Mouse (Mus musculus) adrenal gland, postnatal 10 days (tissue): ENCODE results near the gene Stk32c. TPM values are rescaled to one million over a fixed set of nuclear protein-coding genes. Genes with fewer than 3 reads are reported as not detected.

Experiments used
- DNase-seq: peaks from one replicate; pipeline ENCODE4 v3.0.0; 2021; ENCODE audit warnings: mixed read lengths
- total RNA-seq, 2 experiments: library from RNA; stranded (reverse); gene quantifications; 2 replicates each; pipeline ENCODE4 v1.2.3; 2021

The Stk32c gene
- total RNA-seq, 2 experiments from 2014 or later = 2.7 to 3.5 TPM

DNA sequence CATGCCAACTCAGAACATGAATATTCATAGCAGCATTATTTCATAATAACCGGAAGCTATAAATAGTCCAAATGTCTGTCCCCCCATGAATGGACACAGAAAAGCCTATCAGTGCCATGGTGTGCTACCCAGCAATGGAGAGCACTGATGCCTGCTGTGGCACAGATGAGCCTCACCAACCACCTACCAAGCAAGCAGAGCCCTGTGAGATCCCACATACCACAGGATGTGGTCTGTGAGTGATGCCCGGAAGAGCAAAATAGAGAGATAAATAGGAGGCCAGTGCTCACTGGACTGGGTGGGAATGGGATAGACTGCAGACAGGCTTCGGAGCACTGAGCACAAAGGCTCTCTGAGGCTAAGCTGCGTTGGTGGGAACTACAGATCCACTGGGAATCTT is 16.1 kb downstream of the Stk32c start:
- DNase-seq = no peak

DNA sequence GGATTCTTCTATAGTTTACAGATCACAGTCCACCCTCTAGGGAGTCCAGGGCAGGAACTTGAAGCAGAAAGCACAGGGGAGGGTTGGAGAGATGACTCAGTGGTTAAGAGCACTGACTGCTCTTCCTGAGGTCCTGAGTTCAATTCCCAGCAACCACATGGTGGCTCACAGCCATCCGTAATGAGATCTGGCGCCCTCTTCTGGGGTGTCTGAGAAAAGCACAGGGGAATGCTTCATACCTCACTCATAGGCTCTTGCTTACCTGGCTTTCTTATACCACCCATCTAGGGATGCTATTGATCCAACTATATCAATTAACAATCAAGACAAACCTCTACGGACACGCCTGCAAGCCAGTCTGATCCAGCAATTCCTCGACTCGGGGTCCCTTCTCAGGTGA is 21.5 kb downstream of the Stk32c start:
- no peak for DNase-seq

DNA sequence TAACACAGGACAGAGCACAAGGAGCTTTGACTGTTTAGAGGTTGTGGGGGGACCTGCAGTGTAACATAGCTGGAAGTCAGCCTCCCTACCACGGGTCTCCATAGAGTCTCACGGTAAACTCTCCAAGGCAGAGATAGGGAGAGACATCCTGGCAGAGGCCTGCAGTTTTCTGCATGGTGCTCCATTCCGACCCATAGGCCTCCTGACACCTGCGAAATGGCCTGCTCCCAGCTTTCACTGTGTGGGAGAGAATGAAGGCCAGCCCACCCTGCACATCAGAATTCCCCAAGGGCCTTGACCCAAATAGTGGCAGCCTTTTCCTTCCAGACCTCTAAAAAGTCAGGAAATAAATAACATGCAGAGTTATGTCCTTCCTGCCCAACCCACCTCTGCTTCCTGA is 22.5 kb downstream of the Stk32c start:
- DNase-seq = no peak

DNA sequence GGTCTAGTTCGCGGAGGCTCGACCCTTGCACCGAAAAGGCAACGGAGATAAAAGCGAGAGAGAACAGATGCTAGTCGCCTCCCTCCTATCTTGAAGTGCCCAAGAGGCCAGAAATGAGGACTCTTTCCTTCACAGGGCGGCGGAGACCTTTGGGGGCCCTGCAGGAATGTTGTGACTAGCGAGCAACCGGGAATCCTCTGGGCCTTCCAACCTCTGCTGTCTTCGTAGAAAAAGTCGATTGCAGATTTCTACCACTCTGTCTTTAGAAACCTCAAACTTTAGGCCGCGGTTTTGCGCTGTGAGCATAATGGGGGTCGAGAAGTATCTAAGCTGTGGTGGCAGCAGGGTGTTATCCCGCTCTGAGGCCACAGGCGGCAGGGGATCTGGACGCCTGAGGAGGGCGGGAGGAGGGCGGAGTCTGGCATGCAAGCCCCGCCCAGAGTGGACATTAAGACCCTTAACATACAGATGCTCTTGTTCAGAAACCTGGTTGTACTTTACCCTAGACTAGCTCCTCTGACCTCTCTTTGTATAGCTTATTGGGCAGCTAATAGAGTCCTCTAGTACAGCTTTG is 24.4 kb downstream of the Stk32c start:
- DNase-seq = peak; percentile 23

DNA sequence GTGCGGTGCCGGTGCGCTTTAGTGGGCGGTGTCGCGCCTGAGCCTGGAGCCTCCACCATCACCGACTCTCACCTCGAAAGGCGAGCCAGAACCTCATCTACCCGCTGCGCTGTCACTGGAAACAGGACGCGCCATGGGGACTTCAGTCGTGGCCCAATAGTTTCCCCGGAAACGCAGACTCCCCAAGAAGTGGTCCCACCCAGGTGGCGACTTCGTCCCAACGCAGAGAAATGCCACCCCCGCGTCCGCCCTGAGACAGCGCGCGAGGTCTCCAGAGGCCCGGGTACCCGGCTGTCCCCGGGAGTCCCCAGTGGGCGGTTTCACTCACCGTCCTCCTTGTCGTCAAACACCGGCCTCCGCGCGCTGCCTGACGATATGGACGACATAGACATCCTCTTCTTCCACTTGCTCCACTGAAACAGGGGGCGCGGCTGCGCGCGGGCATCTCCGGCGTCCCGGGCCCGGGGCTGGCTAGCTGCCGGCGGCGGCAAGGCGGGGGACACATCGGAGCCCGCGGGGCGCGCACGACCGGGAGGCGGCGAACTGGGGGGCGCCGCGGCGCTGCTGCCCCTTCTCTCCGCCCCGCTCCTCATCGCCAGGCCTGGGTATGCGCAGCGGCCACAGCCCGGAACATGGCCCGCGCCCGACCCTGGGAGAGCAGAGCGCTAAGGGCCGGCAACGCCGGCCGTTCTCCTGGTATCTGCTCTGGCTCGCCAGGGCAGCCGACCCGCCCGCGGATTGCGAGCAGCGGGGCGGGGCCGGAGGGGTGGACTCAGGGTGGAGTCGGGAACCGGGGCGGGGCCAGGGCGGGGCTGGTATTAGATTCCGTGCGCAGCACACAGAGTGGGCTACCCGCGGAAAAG is 25.1 kb downstream of the Stk32c start:
- DNase-seq = peak; percentile 93

DNA sequence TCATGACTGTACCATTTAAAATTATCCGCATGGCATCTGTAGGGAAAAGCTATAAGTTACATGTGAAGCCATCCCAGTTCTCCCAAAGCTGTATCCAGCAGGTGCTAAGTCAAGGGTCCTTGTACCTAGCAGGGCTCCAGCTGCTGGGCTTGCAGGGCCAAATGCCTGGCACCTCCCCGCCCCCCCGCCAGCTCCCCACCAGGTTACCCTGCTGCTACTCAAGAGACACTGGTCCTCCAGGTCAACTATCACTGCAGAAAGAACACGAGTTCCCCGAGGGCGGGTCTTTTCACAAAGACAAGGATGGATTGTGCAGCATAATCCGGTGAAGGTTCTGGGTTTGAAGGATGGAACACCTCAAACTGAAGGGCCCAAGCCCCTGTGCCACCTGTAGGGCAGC is 25.8 kb downstream of the Stk32c start:
- no peak for DNase-seq

DNA sequence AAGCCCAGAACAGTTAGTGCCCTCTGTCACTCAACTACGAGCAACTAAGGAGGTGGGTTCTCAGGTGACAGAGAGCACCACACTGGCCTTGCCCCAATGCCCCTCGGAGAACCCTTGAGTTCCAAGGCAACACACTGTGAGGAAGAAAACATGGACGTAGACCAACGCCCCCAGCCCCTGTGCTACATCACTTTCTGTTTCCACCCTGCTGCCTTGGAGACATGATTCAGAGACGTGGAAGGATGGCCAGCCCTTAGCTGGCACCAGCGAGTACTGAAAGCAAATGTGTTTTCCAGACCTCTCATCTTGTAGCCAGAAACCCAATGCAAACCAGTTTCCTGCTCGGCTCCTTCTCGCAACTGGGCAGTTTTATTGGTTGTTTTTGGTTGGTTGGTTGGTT is 26.7 kb downstream of the Stk32c start:
- DNase-seq = no peak

DNA sequence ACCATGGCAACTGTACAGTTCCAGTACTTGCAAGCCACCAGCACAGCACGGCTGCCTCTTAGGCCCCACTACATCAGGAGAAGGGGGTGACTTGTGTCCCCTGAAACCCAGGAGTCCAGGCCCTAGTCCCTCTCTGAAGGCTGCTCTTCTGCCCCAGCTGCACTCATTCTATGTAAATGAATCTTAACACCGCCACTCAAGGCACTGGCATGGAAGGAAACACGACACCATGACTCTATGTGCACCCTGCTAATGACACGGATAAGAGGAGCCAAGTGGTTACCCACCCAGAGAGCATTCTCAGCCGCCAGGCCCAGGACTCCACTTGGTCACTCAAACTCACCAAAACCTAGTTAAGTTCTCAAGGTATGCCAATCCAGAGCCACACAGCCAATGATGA is 27.1 kb downstream of the Stk32c start:
- no peak for DNase-seq

DNA sequence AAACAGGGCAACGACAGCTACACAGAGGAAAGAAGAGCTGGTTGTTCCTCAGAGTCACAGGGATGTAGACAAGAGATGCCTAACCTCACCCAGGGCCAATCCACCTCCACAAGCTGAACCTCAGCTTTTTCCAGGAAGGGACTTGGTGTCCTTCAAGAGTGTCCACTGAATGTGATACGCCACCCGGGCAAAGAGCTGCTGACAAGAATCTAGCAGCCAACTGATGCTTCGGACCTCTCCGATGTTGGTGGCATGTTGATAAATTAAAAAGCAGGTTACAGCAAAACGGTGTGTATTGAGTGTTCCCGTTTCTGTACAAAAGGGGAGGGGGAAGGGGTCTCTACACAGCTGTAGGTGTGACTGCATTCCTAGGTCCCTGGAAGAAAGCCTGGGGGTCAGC is 28.3 kb downstream of the Stk32c start:
- no peak for DNase-seq

DNA sequence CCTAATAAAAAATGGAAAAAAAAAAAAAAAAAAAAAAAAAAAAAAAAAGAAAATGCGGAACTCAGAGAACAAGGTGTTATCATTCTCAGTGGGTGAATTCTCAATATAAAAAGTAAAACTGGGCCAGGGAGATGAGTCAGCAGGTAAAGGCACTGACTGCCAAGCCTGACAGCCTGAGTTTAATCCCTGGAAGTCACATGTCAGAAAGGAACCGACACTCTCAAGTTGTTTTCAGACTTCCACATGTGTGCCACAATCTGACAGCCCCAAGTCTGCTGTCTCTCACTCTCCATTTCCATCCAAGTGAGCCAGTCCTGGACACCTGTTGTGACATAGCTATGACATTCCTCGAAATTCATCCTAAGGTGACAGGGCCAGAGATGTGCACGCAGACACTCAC is 28.7 kb downstream of the Stk32c start:
- DNase-seq = no peak

DNA sequence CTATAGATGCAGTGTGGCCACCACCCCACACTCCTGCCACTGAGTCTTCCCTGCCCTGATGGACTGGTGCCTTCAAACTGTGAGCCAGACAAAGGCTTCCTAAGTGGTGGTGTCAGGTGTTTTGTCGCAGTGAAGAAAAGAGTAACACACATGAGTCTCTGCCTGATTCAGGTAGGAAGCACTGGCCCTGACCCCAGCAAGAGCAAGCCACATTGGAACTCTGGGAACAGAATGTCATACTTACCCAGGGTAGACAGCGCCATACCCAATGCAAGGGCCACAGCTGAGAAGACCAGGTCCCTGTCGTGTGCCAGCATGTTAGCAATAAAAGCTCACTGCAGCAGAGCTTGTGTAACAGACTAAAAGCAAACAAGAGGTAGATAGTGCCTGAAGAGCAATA is 33.0 kb downstream of the Stk32c start:
- DNase-seq = no peak

DNA sequence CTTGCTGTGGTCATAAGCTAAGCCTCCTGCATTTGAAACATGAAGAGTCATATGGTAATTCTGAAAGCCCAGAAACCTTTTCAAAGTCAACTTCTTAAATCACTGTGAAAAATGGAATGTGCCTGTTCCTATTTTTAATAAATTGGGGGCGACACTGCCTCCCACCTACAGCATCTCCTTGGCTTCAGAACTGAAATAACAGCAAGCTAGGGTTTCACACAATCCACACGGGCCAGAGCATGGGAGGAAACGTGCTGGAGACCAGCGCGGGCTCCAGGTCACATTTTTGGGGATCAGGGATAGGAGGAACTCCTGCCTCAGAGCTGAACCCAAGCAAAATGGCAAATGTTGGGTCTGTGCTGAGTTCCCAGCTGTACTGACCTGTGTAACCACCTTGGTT is 33.8 kb downstream of the Stk32c start:
- DNase-seq = no peak

DNA sequence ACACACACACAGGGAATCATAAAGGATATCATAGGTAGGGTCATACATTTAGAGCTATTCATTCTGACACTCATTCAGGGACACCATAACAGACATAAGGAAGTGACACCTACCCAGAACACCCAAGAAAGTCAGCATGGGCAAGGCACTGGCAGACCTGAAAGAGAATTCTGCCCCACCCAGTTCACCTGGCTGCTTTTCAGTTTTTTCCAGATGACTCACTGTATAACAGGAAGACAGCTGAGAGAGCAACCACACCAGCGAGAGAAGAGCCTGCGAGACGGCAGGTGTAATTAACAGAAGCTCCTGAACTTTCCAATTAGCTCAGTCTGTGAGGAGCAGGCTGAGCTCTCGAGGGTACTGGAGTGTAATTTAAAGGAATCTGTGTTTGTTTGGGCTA is 44.0 kb downstream of the Stk32c start:
- no peak for DNase-seq

DNA sequence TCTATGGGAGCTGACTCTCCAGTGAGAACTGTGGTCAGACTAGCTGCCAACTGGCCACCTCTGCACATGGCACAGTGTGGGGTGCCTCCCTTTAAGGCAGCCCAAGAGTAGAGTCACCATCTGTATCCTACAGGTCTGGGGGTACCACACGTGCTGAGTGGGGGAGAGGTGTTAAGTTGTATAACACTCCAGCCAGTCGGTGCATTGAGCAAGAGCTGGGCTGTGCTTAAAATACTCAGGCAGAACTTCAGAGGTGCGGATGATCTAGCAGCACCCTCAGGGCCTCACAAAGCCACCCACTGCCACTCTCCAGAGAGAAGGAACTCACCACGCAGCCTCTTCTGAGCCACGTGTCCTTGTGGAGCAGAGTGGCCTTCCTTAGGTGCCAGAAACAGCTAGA is 48.7 kb downstream of the Stk32c start:
- DNase-seq = no peak

DNA sequence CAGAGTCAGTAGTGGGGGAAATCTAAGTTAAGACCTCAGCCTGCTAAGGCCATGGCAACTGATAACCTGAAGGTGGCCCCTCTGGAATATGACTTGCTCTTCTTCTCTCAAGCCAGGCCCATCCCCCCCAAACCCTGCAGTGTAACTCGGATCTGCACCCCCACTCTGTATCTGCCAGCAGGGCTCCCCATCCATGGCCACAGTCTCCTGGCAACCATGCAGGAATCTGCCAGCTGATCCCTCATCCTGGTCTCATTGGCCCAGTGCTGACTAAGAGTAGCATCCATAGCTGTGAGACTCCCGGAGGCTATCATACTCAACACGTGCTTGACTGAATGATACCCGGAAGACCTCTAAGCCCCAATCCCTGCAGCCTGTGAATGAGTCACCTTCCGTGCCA is 54.2 kb downstream of the Stk32c start:
- no peak for DNase-seq

DNA sequence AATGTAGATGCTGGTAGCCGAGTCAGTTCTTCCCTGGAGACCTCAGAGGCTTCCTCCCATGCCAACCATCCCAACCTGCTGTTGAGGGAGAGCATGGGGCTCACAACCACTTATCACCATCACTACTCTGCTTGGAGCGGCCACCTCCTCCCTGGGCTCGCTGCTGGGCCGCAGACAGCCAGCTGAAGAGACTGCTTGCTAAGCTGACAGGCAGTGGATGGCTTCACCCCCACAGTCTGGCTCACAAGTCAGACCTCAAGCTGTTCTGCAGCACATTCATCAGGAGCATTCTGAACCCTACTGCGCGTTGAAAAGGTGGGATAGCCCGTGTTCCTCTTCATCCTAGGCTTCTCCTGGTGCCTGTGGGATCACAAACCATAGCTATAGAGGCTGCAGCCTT is 54.6 kb downstream of the Stk32c start:
- DNase-seq = no peak

DNA sequence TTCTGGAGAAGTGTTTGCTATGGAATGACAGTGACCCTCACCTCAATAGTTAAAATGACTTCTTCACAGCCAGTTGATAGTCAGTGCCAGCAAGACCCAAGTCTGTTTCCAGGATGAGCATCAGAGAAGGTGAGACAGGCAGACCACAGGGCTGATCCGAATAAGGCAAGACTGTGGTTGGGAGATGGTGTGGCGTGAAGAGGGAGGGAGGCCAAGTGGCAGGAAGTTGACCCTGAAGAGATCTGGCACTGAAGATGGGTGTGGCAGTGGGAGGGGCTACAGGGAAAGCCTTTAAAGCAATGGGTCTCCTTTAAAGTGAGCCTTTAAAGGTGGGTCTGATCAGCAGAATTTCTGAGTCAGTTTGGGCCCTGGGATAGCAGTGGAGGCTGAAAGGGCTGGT is 55.6 kb downstream of the Stk32c start:
- DNase-seq = no peak

DNA sequence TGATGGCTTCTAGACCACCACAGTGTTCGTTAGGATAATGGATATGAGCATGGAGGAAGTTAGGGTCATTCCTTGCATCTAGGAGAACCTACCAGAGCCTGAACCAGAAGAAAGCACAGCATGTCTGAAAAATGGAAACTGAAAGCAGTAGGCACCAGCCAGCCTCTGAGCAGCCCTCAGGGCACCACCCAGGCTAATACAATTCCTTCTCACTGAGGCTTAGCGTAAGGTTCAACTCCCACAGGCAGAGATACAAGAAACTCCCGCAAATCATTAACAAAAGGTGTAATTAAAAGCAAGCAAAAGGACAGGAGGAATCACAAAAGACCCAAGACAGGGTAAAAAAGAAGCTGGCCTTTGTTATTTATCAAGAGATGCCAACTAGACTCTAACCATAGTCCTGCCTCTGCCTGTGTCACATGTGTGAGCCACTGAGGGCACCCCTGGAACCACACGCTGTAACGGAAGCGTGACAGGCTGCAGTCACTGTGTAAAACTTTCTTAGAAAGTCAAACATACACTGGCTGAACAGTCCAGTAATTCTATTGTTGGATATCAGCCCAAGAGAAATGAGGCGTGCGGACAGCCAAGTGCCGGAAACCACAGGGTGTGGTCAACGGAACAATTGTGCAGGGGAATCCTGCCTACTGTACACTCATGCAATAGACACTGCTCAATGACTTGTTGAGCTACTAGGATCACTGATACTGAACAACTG is 56.6 kb downstream of the Stk32c start:
- DNase-seq = no peak

DNA sequence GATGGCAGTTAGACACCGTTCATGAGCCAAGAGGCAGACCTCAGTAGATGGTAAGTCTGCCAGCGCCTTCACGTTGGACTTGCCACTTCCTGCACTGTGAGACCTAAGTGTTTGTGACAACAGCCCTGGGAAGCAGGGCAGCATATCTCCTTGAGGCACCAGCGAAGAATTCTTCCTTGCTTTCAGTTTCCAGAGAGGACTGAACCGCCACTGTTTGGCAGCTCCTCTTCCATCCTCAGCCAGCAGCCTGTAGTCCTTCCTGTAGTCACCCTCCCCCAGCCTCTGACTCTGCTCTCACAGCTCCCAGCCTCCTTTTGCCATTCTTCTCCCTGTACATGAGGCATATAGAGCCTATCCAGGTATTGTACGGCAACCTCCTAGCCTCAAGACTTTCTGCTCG is 60.2 kb downstream of the Stk32c start:
- no peak for DNase-seq

DNA sequence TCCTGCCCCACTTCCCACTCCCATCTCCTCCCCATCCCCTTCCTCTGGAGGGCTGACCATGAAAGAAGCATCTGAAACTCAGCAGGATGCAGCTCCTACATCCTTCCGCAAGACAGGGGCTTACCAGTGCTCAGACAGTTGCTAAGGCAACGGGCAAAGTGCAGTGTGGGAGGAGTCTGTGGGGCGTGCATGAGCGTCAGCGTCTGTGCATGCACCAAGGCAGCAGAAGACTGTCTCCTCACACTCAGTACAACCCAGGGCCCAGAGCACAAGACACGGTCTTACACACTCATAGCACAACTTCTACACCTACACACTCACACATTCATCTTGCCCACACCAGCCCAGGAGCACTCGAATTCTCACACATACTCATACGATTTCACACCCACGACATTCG is 62.0 kb downstream of the Stk32c start:
- DNase-seq = no peak

DNA sequence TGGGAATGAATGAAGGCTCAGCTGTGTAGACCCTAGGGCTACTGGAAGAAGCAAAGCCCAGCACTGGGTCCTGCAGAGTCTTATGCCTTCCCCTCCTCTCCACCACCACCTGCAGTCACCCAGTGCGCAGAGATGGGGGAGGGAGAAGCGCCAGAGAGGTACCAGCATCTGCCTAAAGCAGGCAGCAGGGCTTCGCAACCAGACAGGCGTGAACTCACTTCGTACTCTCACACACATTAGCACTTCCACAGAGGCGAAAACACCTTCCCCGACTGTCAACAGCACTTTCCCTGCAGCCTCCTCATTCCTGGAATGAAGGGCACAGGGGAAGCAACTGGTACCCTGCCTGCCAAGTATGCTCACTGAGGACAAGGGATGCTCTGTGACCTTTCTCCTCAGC is 63.7 kb downstream of the Stk32c start:
- DNase-seq = no peak

DNA sequence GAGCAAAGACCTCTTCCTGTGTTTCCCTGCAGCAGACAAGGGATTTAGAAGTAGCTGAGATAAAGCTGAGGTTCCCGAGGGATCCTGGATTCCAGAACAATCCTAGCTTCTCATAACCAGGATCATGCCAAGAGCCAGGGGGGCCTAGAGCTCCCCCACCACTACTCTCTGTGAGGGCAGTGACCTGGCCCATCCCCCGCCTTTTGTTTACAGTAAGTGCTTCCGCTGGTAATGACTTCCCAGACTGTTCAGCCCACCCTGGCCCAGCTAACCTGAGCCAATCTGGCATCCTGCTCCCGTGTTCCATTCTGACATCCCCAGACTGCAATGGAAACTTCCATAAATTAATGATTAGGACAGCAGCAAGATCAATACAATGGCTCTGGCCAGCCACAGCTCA is 65.7 kb downstream of the Stk32c start:
- no peak for DNase-seq

DNA sequence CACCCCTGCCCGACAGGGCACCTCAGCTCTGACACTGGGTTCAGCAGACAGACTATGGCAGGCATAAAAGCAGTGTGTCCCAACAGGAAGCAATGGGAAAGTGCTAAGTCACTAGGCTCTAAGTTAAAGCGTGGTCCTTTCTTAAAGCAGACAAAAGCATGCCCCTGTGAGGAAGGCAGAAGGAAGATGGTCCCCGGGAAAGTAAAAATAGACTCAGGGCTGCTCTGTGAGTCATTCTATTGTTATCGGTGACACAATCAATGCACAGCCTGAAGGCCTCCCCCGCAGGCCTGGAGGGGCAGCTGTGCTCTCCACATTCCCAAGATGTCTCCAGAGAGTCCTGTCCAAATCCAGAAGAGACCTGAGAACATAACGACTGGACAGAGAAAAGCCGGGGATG is 67.2 kb downstream of the Stk32c start:
- DNase-seq = no peak

DNA sequence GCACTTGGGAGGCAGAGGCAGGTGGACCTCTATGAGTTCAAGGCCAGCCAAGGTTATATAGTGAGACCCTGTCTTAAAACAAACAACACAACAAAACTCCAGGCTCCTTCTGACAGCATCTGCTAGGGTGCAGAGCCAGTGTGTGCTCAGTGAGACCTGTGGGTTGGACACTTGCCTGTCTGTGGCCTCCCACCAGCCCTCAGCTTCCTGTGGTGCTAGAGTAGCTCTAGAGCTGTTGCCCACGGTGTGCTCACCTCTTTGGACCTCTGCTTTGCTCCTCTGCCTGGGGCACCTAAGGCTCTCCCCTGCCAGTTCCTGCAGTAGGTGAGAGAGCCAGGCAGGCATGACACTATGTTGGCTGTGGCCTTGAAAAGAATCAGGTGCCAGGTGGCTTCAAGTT is 69.3 kb downstream of the Stk32c start:
- DNase-seq = no peak
